In the genomic region with DNA sequence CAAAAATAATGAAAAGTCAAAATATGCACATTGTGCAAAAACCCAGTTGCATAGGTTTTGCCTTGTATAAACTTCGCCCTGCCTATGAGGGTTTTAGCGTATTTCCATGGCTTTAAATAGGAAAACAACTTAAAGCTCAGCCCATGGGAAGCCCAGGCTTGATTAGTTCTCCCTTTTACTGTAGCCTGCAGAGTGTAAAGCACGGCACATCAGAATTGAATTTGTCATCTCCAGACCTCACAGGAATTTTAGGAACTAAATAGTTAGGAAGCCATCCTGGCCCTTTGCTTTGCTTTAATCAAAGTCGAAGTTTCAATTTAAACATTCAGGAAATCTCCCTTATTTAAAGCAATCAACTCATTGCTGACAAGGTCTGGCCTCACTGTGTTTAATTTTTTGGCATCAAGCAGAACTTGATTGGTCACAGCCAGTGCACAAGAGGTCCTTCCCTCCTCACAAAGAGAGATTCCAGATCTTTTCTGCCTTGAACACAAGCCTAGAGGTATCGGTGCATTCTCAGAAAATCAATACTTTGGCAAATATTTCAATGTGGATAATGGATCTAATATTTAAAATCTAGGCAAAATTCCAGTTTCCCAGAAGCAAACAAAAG, we compare ENCODE assay signal across 18 mouse cellular contexts.
DNase-seq lines count a peak whose midpoint lies in the region; ATAC-seq lines count a peak whose summit lies in the region.
"Had no signal": no experiment of that assay in that cellular context is flagged by ENCODE, and none has a peak within 500 bp of the region (broad histone marks: within the 10 kb centered on the region; RNA-seq: fewer than 3 reads in every experiment).

No protein-coding gene starts in this region.

- H3K4me2 ChIP-seq in embryonic facial prominence, embryonic 11.5 days (ENCODE audit: low read depth, low read length), result no peak overlapping the region
- no peak overlapping the region for H3K4me2 ChIP-seq in embryonic facial prominence, embryonic 14.5 days (ENCODE audit: low read depth, low read length)
- H3K4me2 ChIP-seq: forebrain, embryonic 13.5 days; forebrain, embryonic 15.5 days had no signal

- H3K27ac ChIP-seq in embryonic facial prominence, embryonic 10.5 days (replicated peaks), result no peak overlapping the region
- no peak overlapping the region for H3K27ac ChIP-seq in embryonic facial prominence, embryonic 11.5 days (replicated peaks; ENCODE audit: low read depth, low read length)
- no peak overlapping the region for H3K27ac ChIP-seq in embryonic facial prominence, embryonic 14.5 days (replicated peaks; ENCODE audit: low read depth, low read length)
- H3K27ac ChIP-seq: forebrain, embryonic 13.5 days; forebrain, embryonic 15.5 days had no signal

- no peaks in the 10 kb centered on the region for H3K4me1 ChIP-seq in embryonic facial prominence, embryonic 10.5 days
- H3K4me1 ChIP-seq in embryonic facial prominence, embryonic 11.5 days (ENCODE audit: control insufficient read depth, insufficient read depth, low read length), result no peaks in the 10 kb centered on the region
- peaks cover 3% of the 10 kb centered on the region; the same call in 1 of the 2 replicates for H3K4me1 ChIP-seq in embryonic facial prominence, embryonic 14.5 days (ENCODE audit: control insufficient read depth, insufficient read depth, low read length)
- H3K4me1 ChIP-seq: forebrain, embryonic 13.5 days; forebrain, embryonic 15.5 days had no signal

- WGBS in embryonic facial prominence, embryonic 10.5 days, result 70% methylated on average over 5 of the region's 5 CpGs
- WGBS in embryonic facial prominence, embryonic 11.5 days, result 56% methylated on average over 5 of the region's 5 CpGs
- WGBS in embryonic facial prominence, embryonic 14.5 days, result 47% methylated on average over 5 of the region's 5 CpGs

- H3K9me3 ChIP-seq in embryonic facial prominence, embryonic 10.5 days, result no peaks in the 10 kb centered on the region
- no peaks in the 10 kb centered on the region for H3K9me3 ChIP-seq in embryonic facial prominence, embryonic 11.5 days (replicated peaks; ENCODE audit: control insufficient read depth, low read length)
- H3K9me3 ChIP-seq in embryonic facial prominence, embryonic 14.5 days (ENCODE audit: control insufficient read depth, low read length), result no peaks in the 10 kb centered on the region
- H3K9me3 ChIP-seq: forebrain, embryonic 13.5 days; forebrain, embryonic 15.5 days had no signal

- ATAC-seq in embryonic facial prominence, embryonic 11.5 days (replicated peaks; ENCODE audit: insufficient number of reproducible peaks, low FRiP score, low TSS enrichment, low read depth), result peak; percentile 48; the same call in 1 of the 2 replicates
- peak; percentile 77; the same call in 1 of the 2 replicates for ATAC-seq in embryonic facial prominence, embryonic 14.5 days (ENCODE audit: low read depth)
- ATAC-seq in megakaryocyte, adult 5-6 weeks (ENCODE audit: poor library complexity, severe bottlenecking), result no peak
- no peak for ATAC-seq in megakaryocyte progenitor cell, adult 5-6 weeks (replicated peaks; ENCODE audit: poor library complexity)
- ATAC-seq: forebrain, embryonic 13.5 days; forebrain, embryonic 15.5 days; forebrain, postnatal 0 days had no signal

- no peaks in the 10 kb centered on the region for H3K36me3 ChIP-seq in embryonic facial prominence, embryonic 10.5 days (replicated peaks)
- no peaks in the 10 kb centered on the region for H3K36me3 ChIP-seq in embryonic facial prominence, embryonic 11.5 days (replicated peaks; ENCODE audit: control insufficient read depth, insufficient read depth, low read depth, low read length)
- no peaks in the 10 kb centered on the region for H3K36me3 ChIP-seq in embryonic facial prominence, embryonic 14.5 days (ENCODE audit: control insufficient read depth, insufficient read depth, low read length)
- H3K36me3 ChIP-seq: forebrain, embryonic 15.5 days had no signal

- peak; percentile 30 for DNase-seq in embryonic facial prominence, embryonic 10.5 days (ENCODE audit: low spot score)
- peak; percentile 74 for DNase-seq in embryonic facial prominence, embryonic 11.5 days (ENCODE audit: low spot score)
- DNase-seq in embryonic facial prominence, embryonic 14.5 days (ENCODE audit: low spot score), result peak; percentile 84
- DNase-seq in forelimb bud, embryonic 11.5 days (ENCODE audit: low read depth, low spot score), result peak; percentile 54
- no peak for DNase-seq in heart, adult 11 months
- DNase-seq: adrenal gland, adult 2 months; adrenal gland, postnatal 10 days; adrenal gland, postnatal 36 days; cerebellum, adult 11-12 months; cerebellum, adult 2 months; cerebellum, adult 9-10 months; cerebellum, postnatal 10 days; cerebellum, postnatal 36 days; forebrain, postnatal 0 days had no signal

- no peak overlapping the region for H3K4me3 ChIP-seq in embryonic facial prominence, embryonic 10.5 days
- H3K4me3 ChIP-seq in embryonic facial prominence, embryonic 11.5 days (ENCODE audit: low read depth, low read length), result no peak overlapping the region
- no peak overlapping the region for H3K4me3 ChIP-seq in embryonic facial prominence, embryonic 14.5 days (ENCODE audit: low read depth, low read length)
- H3K4me3 ChIP-seq: forebrain, embryonic 13.5 days; forebrain, embryonic 15.5 days had no signal

- H3K27me3 ChIP-seq in embryonic facial prominence, embryonic 10.5 days (replicated peaks; ENCODE audit: low read depth, poor library complexity, severe bottlenecking), result no peaks in the 10 kb centered on the region
- H3K27me3 ChIP-seq in embryonic facial prominence, embryonic 11.5 days (ENCODE audit: control insufficient read depth, insufficient read depth, low read length), result no peaks in the 10 kb centered on the region
- H3K27me3 ChIP-seq in embryonic facial prominence, embryonic 14.5 days (replicated peaks; ENCODE audit: control insufficient read depth, insufficient read depth, low read length), result no peaks in the 10 kb centered on the region
- H3K27me3 ChIP-seq: forebrain, embryonic 13.5 days; forebrain, embryonic 15.5 days had no signal

- no peak overlapping the region for H3K9ac ChIP-seq in embryonic facial prominence, embryonic 11.5 days (replicated peaks; ENCODE audit: low read length)
- H3K9ac ChIP-seq in embryonic facial prominence, embryonic 14.5 days (ENCODE audit: low read depth, low read length), result no peak overlapping the region
- H3K9ac ChIP-seq: forebrain, embryonic 13.5 days; forebrain, embryonic 15.5 days; forebrain, postnatal 0 days had no signal

Comparison
In these comparisons a context has a peak if more than half of its experiments do, and no peak if none do; other contexts are left out.
1. ATAC-seq: peak in embryonic facial prominence, embryonic 11.5 days (single experiment) and embryonic facial prominence, embryonic 14.5 days (single experiment); none in megakaryocyte, adult 5-6 weeks (single experiment) and megakaryocyte progenitor cell, adult 5-6 weeks (single experiment).